Mouse (Mus musculus) forebrain, embryonic 11.5 days (tissue): ENCODE data around the gene Zswim9. TPM values are rescaled to one million over a fixed set of nuclear protein-coding genes. Genes with fewer than 3 reads are reported as not detected.
A peak's percentile ranks its signal among the peaks of the same experiment; 100 is the strongest.

Experiments used
- ATAC-seq: fragments of 200-750 bp; cut with Nextera tagmentation; replicated peaks from 2 replicates; pipeline ENCODE4 v1.8.0; 2017; ENCODE audit warnings: moderate TSS enrichment; ENCODE audit not compliant: low FRiP score
- DNase-seq: peaks from one replicate; pipeline ENCODE4 v3.0.0-alpha.2; 2017; ENCODE audit warnings: low spot score
- H3K27ac ChIP-seq: fragments of 300-500 bp; sonication (generic); 2 replicates; pipeline ENCODE4 v1.5.1; 2014; ENCODE audit warnings: low read depth, low read length
- H3K27me3 ChIP-seq: fragments of 300-500 bp; sonication (generic); 2 replicates; pipeline ENCODE4 v1.6.1; 2014; ENCODE audit warnings: mild to moderate bottlenecking, low read length, mixed read lengths; ENCODE audit not compliant: control insufficient read depth, insufficient read depth
- H3K36me3 ChIP-seq: fragments of 300-500 bp; sonication (generic); 2 replicates; pipeline ENCODE4 v1.6.1; 2014; ENCODE audit warnings: mild to moderate bottlenecking, low read length, moderate library complexity, mixed read lengths; ENCODE audit not compliant: control insufficient read depth, insufficient read depth
- H3K4me1 ChIP-seq: fragments of 300-500 bp; sonication (generic); replicated peaks from 2 replicates; pipeline ENCODE4 v1.6.1; 2014; ENCODE audit warnings: low read length, mixed read lengths; ENCODE audit not compliant: control insufficient read depth, insufficient read depth
- H3K4me2 ChIP-seq: fragments of 300-500 bp; sonication (generic); 2 replicates; pipeline ENCODE4 v1.6.1; 2014; ENCODE audit warnings: low read depth, mild to moderate bottlenecking, low read length, moderate library complexity, mixed read lengths; ENCODE audit not compliant: severe bottlenecking
- H3K4me3 ChIP-seq: fragments of 300-500 bp; sonication (generic); 2 replicates; pipeline ENCODE4 v1.5.1; 2014; ENCODE audit warnings: low read depth, low read length
- H3K9ac ChIP-seq: fragments of 300-500 bp; sonication (generic); 2 replicates; pipeline ENCODE4 v1.6.1; 2014; ENCODE audit warnings: low read length
- H3K9me3 ChIP-seq: fragments of 300-500 bp; sonication (generic); 2 replicates; pipeline ENCODE4 v1.6.1; 2016; ENCODE audit warnings: low read length, mixed read lengths; ENCODE audit not compliant: control insufficient read depth
- WGBS: fragments of 180-500 bp; shearing (Covaris S2); extraction: QIAGEN DNeasy Blood & Tissue Kit; methylation state at CpG from one replicate; pipeline ENCODE4 v1.1.7; 2014; 5-methylcytosine and 5-hydroxymethylcytosine counted together
- polyA plus RNA-seq: library from polyadenylated mRNA; unstranded; fragments of >200 nt; fragmentation: Nextera tagmentation; extraction: Ambion mirVana; gene quantifications from 2 replicates; pipeline ENCODE4 v1.2.1, GENCODE M21; 2014

Zswim9 gene
- polyA plus RNA-seq, 1 experiment from 2014 or later: 11.5 TPM

GRCm38 (mm10) chr7:13260746-13261700, 17.5 kb downstream of the Zswim9 start:
- Histone ChIP-seq H3K9me3 (no peaks in the 10 kb centered on the region), H3K4me2 (no peak overlapping the region), H3K4me1 (no peaks in the 10 kb centered on the region), H3K4me3 (no peak overlapping the region), H3K36me3 (no peaks in the 10 kb centered on the region), H3K27me3 (no peaks in the 10 kb centered on the region), H3K27ac (no peak overlapping the region), H3K9ac (no peak overlapping the region)
- no peak for DNase-seq
- peak; percentile 55 for ATAC-seq
- WGBS: 51% methylated on average over 50 of the region's 50 CpGs

DNA sequence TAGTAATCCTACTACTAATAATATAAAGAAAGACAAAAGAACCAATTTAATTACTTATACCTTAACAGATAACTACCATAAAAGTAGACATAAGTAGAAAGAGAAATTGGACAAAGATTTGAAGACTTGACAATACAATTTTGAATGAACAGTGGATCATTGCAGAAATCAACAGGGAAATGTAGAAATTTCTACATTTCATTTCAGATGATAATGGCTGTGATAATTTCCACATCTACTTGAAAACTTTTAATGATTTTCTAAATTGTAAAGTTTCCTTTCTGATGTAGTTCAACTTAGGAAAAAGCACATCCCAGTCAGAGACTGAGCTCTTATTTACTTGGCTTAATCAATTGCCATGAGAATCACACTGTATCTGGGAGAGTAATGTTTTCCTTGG, 65.8 kb downstream of the Zswim9 start, which contains the start of gene Vmn1r89:
Gene Vmn1r89 (plus strand): TSS at position 301 of the 400 bp plus-strand sequence.
- Histone ChIP-seq H3K27ac (no peak within 1 kb of the TSS), H3K4me3 (no peak within 1 kb of the TSS), H3K4me1 (no peaks in the 10 kb centered on the region), H3K36me3 (no peaks in the 10 kb centered on the region), H3K9ac (no peak within 1 kb of the TSS), H3K4me2 (no peak within 1 kb of the TSS), H3K27me3 (no peaks in the 10 kb centered on the region), H3K9me3 (no peaks in the 10 kb centered on the region)
- DNase-seq (no peak), ATAC-seq (no peak)

Other genes with a start within 250 kb of the Zswim9 start
- 114 and 127 TPM in 2 replicates for gene Chmp2a, start 243.9 kb downstream of the Zswim9 start, polyA plus RNA-seq
- 165 and 183 TPM in 2 replicates for gene Ube2m, start 240.4 kb downstream of the Zswim9 start, polyA plus RNA-seq
- 3.8 and 4.0 TPM in 2 replicates for gene Mzf1, start 224.0 kb downstream of the Zswim9 start, polyA plus RNA-seq
- not detected in 2 replicates for gene Vmn1r85, start 183.5 kb downstream of the Zswim9 start, polyA plus RNA-seq
- not detected in 2 replicates for gene Vmn1r86, start 158.8 kb downstream of the Zswim9 start, polyA plus RNA-seq
- gene Vmn1r87, start 138.6 kb downstream of the Zswim9 start, polyA plus RNA-seq: not detected in 2 replicates
- gene Vmn1r88, start 119.2 kb downstream of the Zswim9 start, polyA plus RNA-seq: 0.03 TPM in 1 of 2 replicates, not detected in the other
- not detected in 2 replicates for gene Vmn1r89, start 65.7 kb downstream of the Zswim9 start, polyA plus RNA-seq
- 159 and 172 TPM in 2 replicates for gene Lig1, start 1.4 kb downstream of the Zswim9 start, polyA plus RNA-seq
- gene Pla2g4c, start 45.9 kb upstream of the Zswim9 start, polyA plus RNA-seq: 1.9 and 3.1 TPM in 2 replicates
- not detected in 2 replicates for gene Cabp5, start 119.4 kb upstream of the Zswim9 start, polyA plus RNA-seq
- gene Bsph1, start 172.1 kb upstream of the Zswim9 start, polyA plus RNA-seq: not detected in 2 replicates